Mouse (Mus musculus): ENCODE measurements around the gene Sectm1b. TPM values are rescaled to one million over a fixed set of nuclear protein-coding genes. Genes with fewer than 3 reads are reported as not detected.
"Not testable (repeated sequence)": the region's sequence is repeated elsewhere in the genome, so short reads cannot be mapped to it uniquely, and the experiment has no call there.

Sectm1b gene
- polyA plus RNA-seq, 1 experiment = not detected

DNA sequence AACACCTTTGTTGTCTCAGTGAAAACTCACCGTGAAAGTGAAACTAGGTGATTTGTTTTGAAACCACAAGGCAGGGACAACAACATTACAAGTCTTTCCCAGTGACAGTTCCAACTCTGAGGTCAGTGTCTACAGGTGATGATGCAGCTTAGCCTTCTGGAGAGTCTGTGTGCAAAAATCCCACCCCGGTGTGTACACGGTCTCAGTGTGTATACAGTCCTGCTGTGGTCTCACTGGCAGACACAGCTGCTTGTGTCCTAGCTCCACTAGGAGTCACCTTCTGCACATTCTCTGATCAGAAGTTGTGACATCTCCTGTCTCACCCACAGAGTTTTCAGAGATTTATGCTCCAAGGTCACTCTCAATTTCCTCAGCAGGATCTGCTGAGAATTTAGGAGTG lies 828 bp upstream of the Sectm1b start:
- TF ChIP-seq CTCF (IDR thresholded peaks at IDR 0.05; ENCODE audit: control insufficient read depth, insufficient read depth, insufficient read length) (peak; percentile 11), USF1 (IDR thresholded peaks at IDR 0.05; ENCODE audit: low read depth) (no peak), CEBPB (IDR thresholded peaks at IDR 0.05; ENCODE audit: low read depth) (no peak), MYOD1 (IDR thresholded peaks at IDR 0.05; ENCODE audit: control insufficient read depth, insufficient read length, low read depth) (no peak)
- H3K27me3 ChIP-seq (ENCODE audit: control insufficient read depth, insufficient read depth, insufficient read length) = peaks cover 28% of the 10 kb centered on the region
- no peaks in the 10 kb centered on the region for H3K36me3 ChIP-seq (ENCODE audit: control insufficient read depth, insufficient read depth)
- H3K79me3 ChIP-seq (ENCODE audit: low read depth) = no peaks in the 10 kb centered on the region
- H3K79me2 ChIP-seq (ENCODE audit: control insufficient read depth, insufficient read depth) = no peaks in the 10 kb centered on the region
- no peak overlapping the region for H3K4me3 ChIP-seq (ENCODE audit: insufficient read depth, poor library complexity, severe bottlenecking)
- H3ac ChIP-seq (ENCODE audit: control insufficient read depth, insufficient read length, low read depth) = no peak overlapping the region

DNA sequence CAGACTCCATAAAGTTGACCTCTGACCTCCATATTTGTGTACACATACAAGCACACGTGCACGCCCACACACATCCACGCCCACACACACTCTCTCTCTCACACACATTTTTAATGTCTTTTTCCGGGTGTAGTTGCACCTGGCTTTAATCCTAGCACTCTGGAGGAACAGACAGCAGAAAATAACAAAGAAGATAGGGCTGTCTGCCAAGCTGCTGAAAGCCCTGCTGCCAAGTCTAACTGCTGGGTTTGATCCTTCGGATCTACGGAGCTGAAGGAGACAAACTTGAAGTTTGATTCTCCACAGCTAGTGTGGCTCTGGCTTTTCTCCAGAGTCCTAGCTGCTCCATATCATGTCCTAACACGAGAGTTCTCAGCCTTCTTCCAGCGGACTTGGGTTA lies 1.8 kb downstream of the Sectm1b start:
- H3K79me2 ChIP-seq (ENCODE audit: control insufficient read depth, insufficient read depth) = no peaks in the 10 kb centered on the region
- H3ac ChIP-seq (ENCODE audit: control insufficient read depth, insufficient read length, low read depth) = no peak overlapping the region
- no peak overlapping the region for H3K4me3 ChIP-seq (ENCODE audit: insufficient read depth, poor library complexity, severe bottlenecking)
- H3K36me3 ChIP-seq (ENCODE audit: control insufficient read depth, insufficient read depth) = no peaks in the 10 kb centered on the region
- H3K27me3 ChIP-seq (ENCODE audit: control insufficient read depth, insufficient read depth, insufficient read length) = peaks cover 21% of the 10 kb centered on the region
- TF ChIP-seq MAX (IDR thresholded peaks at IDR 0.05) (no peak), CEBPB (IDR thresholded peaks at IDR 0.05; ENCODE audit: low read depth) (no peak), FOSL1 (IDR thresholded peaks at IDR 0.05; ENCODE audit: insufficient read depth, low read length, poor library complexity, severe bottlenecking) (no peak), CTCF (IDR thresholded peaks at IDR 0.05; ENCODE audit: control insufficient read depth, insufficient read depth, insufficient read length) (no peak), MYOD1 (IDR thresholded peaks at IDR 0.05; ENCODE audit: control insufficient read depth, insufficient read length, low read depth) (no peak), USF1 (IDR thresholded peaks at IDR 0.05; ENCODE audit: low read depth) (no peak), MYOG (IDR thresholded peaks at IDR 0.05; ENCODE audit: control insufficient read depth, extremely low read depth, insufficient read length) (no peak)
- H3K79me3 ChIP-seq (ENCODE audit: low read depth) = no peaks in the 10 kb centered on the region

DNA sequence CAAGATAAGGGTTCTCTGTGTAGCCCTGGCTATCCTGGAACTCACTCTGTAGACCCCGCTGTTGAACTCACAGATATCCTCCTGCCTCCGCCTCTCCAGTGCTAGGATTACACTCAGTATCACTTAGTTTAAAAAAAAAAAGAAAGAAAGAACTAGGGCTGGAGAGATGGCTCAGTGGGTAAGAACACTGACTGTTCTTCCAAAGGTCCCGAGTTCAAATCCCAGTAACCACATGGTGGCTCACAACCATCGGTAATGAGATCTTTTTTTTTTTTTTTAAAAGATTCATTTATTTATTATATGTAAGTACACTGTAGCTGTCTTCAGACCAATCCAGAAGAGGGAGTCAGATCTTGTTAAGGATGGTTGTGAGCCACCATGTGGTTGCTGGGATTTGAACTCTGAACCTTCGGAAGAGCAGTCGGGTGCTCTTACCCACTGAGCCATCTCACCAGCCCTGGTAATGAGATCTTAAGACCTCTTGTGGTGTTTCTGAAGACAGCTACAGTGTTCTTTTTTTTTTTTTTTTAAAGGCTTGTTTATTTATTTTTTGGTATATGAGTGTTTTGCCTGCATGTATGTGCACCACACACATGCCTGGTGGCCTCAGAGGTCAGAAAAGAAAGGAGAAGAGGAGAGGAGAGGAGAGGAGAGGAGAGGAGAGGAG lies 2.8 kb downstream of the Sectm1b start:
- H3K79me2 ChIP-seq (ENCODE audit: control insufficient read depth, insufficient read depth) = not testable (repeated sequence)

DNA sequence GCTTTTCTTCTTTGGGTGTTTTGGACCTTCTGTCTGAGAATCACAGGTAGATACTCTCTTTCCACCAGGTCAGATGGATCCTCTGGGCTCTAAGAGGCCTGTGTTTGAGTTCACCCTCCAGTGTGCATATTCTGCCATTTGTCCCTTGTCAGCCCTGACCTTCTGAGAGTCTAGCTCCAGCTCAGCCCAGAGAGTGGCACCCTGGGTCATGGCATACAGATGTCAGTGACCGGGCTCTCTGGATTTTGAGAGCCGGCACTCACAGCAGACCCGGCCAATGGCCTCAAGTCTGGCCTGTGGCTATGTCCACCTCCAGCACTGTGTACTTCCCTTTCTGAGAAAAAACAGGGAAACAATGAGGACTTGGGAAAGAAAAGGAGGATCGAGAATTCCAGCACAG lies 3.9 kb downstream of the Sectm1b start:
- TF ChIP-seq CEBPB (IDR thresholded peaks at IDR 0.05; ENCODE audit: low read depth) (no peak), USF1 (IDR thresholded peaks at IDR 0.05; ENCODE audit: low read depth) (no peak), MAX (IDR thresholded peaks at IDR 0.05) (no peak), CTCF (IDR thresholded peaks at IDR 0.05; ENCODE audit: control insufficient read depth, insufficient read depth, insufficient read length) (no peak), MYOG (IDR thresholded peaks at IDR 0.05; ENCODE audit: control insufficient read depth, extremely low read depth, insufficient read length) (no peak), MYOD1 (IDR thresholded peaks at IDR 0.05; ENCODE audit: control insufficient read depth, insufficient read length, low read depth) (no peak)
- H3K79me2 ChIP-seq (ENCODE audit: control insufficient read depth, insufficient read depth) = no peaks in the 10 kb centered on the region
- H3ac ChIP-seq (ENCODE audit: control insufficient read depth, insufficient read length, low read depth) = no peak overlapping the region
- peaks cover 21% of the 10 kb centered on the region for H3K27me3 ChIP-seq (ENCODE audit: control insufficient read depth, insufficient read depth, insufficient read length)
- no peaks in the 10 kb centered on the region for H3K36me3 ChIP-seq (ENCODE audit: control insufficient read depth, insufficient read depth)
- no peak overlapping the region for H3K4me3 ChIP-seq (ENCODE audit: insufficient read depth, poor library complexity, severe bottlenecking)
- H3K79me3 ChIP-seq (ENCODE audit: low read depth) = no peaks in the 10 kb centered on the region

More for the DNA sequence above, 2.8 kb downstream of the Sectm1b start:
- not testable (repeated sequence) for H3K4me3 ChIP-seq (ENCODE audit: insufficient read depth, poor library complexity, severe bottlenecking); H3K79me3 ChIP-seq (ENCODE audit: low read depth); H3ac ChIP-seq (ENCODE audit: control insufficient read depth, insufficient read length, low read depth); H3K36me3 ChIP-seq (ENCODE audit: control insufficient read depth, insufficient read depth)
- peaks cover 26% of the 10 kb centered on the region for H3K27me3 ChIP-seq (ENCODE audit: control insufficient read depth, insufficient read depth, insufficient read length)

DNA sequence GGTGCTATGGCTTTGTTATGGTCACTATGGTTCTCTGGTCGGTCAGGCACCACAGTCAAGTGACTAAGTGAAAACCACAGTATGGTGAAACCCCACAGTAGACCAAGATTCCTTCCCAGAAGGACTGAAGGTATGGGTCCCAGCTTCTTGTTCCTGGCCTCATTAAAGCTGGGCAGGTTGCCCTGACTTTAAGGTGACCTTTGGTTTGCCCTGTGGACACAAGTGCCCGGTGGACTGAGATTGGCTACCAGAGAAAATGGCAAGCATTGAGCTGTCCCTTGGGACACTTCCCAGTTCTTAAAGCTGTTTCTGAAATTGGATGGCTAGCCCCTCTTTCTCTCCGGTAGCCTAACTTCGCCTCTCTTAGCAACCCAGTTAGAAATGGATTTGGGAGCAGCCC lies 4.4 kb downstream of the Sectm1b start:
- no peak for TF ChIP-seq CEBPB (IDR thresholded peaks at IDR 0.05; ENCODE audit: low read depth)
- no peak for TF ChIP-seq MYOD1 (IDR thresholded peaks at IDR 0.05; ENCODE audit: control insufficient read depth, insufficient read length, low read depth)
- TF ChIP-seq CTCF (IDR thresholded peaks at IDR 0.05; ENCODE audit: control insufficient read depth, insufficient read depth, insufficient read length) = no peak
- TF ChIP-seq FOSL1 (IDR thresholded peaks at IDR 0.05; ENCODE audit: insufficient read depth, low read length, poor library complexity, severe bottlenecking) = no peak
- no peak for TF ChIP-seq USF1 (IDR thresholded peaks at IDR 0.05; ENCODE audit: low read depth)
- H3K27me3 ChIP-seq (ENCODE audit: control insufficient read depth, insufficient read depth, insufficient read length) = peaks cover 20% of the 10 kb centered on the region
- H3K4me3 ChIP-seq (ENCODE audit: insufficient read depth, poor library complexity, severe bottlenecking) = no peak overlapping the region
- H3K36me3 ChIP-seq (ENCODE audit: control insufficient read depth, insufficient read depth) = no peaks in the 10 kb centered on the region
- H3K79me3 ChIP-seq (ENCODE audit: low read depth) = no peaks in the 10 kb centered on the region
- no peaks in the 10 kb centered on the region for H3K79me2 ChIP-seq (ENCODE audit: control insufficient read depth, insufficient read depth)
- H3ac ChIP-seq (ENCODE audit: control insufficient read depth, insufficient read length, low read depth) = no peak overlapping the region

DNA sequence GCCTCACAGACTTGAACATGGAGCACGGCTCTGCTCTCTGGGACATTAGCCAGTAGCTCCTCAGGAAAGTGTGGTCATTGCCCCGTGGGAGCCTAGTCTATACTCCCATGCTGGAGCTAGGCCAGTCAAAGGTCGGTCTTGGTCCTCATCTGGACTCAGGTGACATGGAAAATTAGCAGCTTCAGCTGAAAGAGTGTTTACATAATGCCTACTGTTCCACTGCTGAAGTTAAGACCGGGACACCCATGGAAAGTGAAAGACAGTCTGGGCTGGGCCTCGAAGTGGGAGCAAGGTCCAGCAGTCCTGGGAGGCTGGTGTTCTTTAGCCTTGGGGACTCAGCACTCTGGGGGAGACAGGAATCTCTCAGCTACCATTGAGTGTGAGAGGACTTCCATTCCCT lies 5.2 kb downstream of the Sectm1b start:
- Histone ChIP-seq H3ac (ENCODE audit: control insufficient read depth, insufficient read length, low read depth) (no peak overlapping the region), H3K27me3 (ENCODE audit: control insufficient read depth, insufficient read depth, insufficient read length) (peaks cover 13% of the 10 kb centered on the region), H3K79me3 (ENCODE audit: low read depth) (no peaks in the 10 kb centered on the region), H3K79me2 (ENCODE audit: control insufficient read depth, insufficient read depth) (no peaks in the 10 kb centered on the region), H3K36me3 (ENCODE audit: control insufficient read depth, insufficient read depth) (no peaks in the 10 kb centered on the region), H3K4me3 (ENCODE audit: insufficient read depth, poor library complexity, severe bottlenecking) (no peak overlapping the region)
- TF ChIP-seq USF1 (IDR thresholded peaks at IDR 0.05; ENCODE audit: low read depth) = no peak
- TF ChIP-seq MYOG (IDR thresholded peaks at IDR 0.05; ENCODE audit: control insufficient read depth, extremely low read depth, insufficient read length) = no peak
- no peak for TF ChIP-seq MAX (IDR thresholded peaks at IDR 0.05)
- TF ChIP-seq CTCF (IDR thresholded peaks at IDR 0.05; ENCODE audit: control insufficient read depth, insufficient read depth, insufficient read length) = no peak
- TF ChIP-seq CEBPB (IDR thresholded peaks at IDR 0.05; ENCODE audit: low read depth) = no peak
- no peak for TF ChIP-seq FOSL1 (IDR thresholded peaks at IDR 0.05; ENCODE audit: insufficient read depth, low read length, poor library complexity, severe bottlenecking)
- no peak for TF ChIP-seq MYOD1 (IDR thresholded peaks at IDR 0.05; ENCODE audit: control insufficient read depth, insufficient read length, low read depth)

Data from C2C12 (cell line).